Mouse (Mus musculus) adrenal gland, postnatal 0 days (tissue): ENCODE results near the gene Stx3. TPM values are rescaled to one million over a fixed set of nuclear protein-coding genes. Genes with fewer than 3 reads are reported as not detected.

ENCODE experiments used
- polyA plus RNA-seq: library from polyadenylated mRNA; unstranded; fragments of >200 nt; fragmentation: Nextera tagmentation; extraction: Ambion mirVana; gene quantifications from 2 replicates; pipeline ENCODE4 v1.2.1, GENCODE M21; 2015

Stx3 gene
- 5.9 and 9.2 TPM in 2 replicates for polyA plus RNA-seq

GRCm38 (mm10) chr19:11819143-11819700 is at the start of gene Stx3:
TSS of gene Stx3 (minus strand) at chr19:11819403.

GRCm38 (mm10) chr19:11860966-11861365 is 41.8 kb upstream of the Stx3 start, which contains the start of gene Olfr1418:
TSS of gene Olfr1418 (minus strand) at chr19:11861066.

GRCm38 (mm10) chr19:11839119-11839518 is 19.9 kb upstream of the Stx3 start, which contains the start of gene Olfr1417:
TSS of gene Olfr1417 (minus strand) at chr19:11839219.

GRCm38 (mm10) chr19:11770205-11770892 is 48.9 kb downstream of the Stx3 start, which contains the start of gene Mrpl16:
TSS of gene Mrpl16 (plus strand) at chr19:11770391.

GRCm38 (mm10) chr19:11747298-11747697 is 71.9 kb downstream of the Stx3 start, which contains the start of gene Gif:
TSS of gene Gif (plus strand) at chr19:11747554.

Other genes with a start within 250 kb of the Stx3 start
- gene Ms4a6d, start 214.6 kb downstream of the Stx3 start, polyA plus RNA-seq: 19.1 and 24.5 TPM in 2 replicates
- gene Ms4a2, start 195.7 kb downstream of the Stx3 start, polyA plus RNA-seq: 0.54 and 0.59 TPM in 2 replicates
- gene Ms4a3, start 178.6 kb downstream of the Stx3 start, polyA plus RNA-seq: 0.69 and 2.6 TPM in 2 replicates
- gene Oosp2, start 158.8 kb downstream of the Stx3 start, polyA plus RNA-seq: 0.76 TPM in 1 of 2 replicates, not detected in the other
- 4.0 TPM in 2 replicates for gene Oosp1, start 128.3 kb downstream of the Stx3 start, polyA plus RNA-seq
- not detected in 2 replicates for gene Oosp3, start 122.3 kb downstream of the Stx3 start, polyA plus RNA-seq
- 0.35 TPM in 1 of 2 replicates, not detected in the other for gene Gif, start 71.8 kb downstream of the Stx3 start, polyA plus RNA-seq
- gene Mrpl16, start 49.0 kb downstream of the Stx3 start, polyA plus RNA-seq: 52.6 and 60.2 TPM in 2 replicates
- gene Olfr1417, start 19.8 kb upstream of the Stx3 start, polyA plus RNA-seq: 0.14 TPM in 1 of 2 replicates, not detected in the other
- gene Olfr1418, start 41.7 kb upstream of the Stx3 start, polyA plus RNA-seq: not detected in 2 replicates
- gene Olfr1419, start 55.7 kb upstream of the Stx3 start, polyA plus RNA-seq: not detected in 2 replicates
- 0.15 TPM in 1 of 2 replicates, not detected in the other for gene Olfr1420, start 67.2 kb upstream of the Stx3 start, polyA plus RNA-seq
- gene Patl1, start 93.0 kb upstream of the Stx3 start, polyA plus RNA-seq: 7.5 and 9.0 TPM in 2 replicates
- 2.5 and 3.8 TPM in 2 replicates for gene Osbp, start 146.5 kb upstream of the Stx3 start, polyA plus RNA-seq
- 0.02 TPM in 1 of 2 replicates, not detected in the other for gene Olfr1423, start 221.9 kb upstream of the Stx3 start, polyA plus RNA-seq
- gene Olfr1424, start 243.3 kb upstream of the Stx3 start, polyA plus RNA-seq: not detected in 2 replicates